In the genomic region with DNA sequence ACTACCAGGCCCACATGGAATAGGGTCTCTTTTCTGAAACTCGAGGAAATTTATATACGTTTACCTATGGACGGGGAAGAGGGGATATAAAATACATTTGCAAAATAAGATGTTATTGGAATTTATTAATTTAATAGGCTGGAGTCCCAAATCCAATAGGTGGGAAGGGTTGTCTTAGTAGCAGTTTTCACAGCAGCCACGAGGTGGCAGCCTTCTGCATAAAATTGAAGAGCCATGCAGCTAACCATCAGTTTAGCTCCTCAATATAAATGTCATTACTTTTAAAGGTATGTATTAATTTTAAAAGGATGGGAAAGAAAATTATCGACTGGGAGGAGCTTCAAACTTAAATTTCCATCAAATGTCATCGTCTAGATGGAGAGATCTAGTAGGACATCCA, we compare ENCODE assay signal across 9 mouse cellular contexts.
A peak's percentile ranks its signal among the peaks of the same experiment; 100 is the strongest.
DNase-seq lines count a peak whose midpoint lies in the region; ATAC-seq and TF ChIP-seq lines count a peak whose summit lies in the region.
"Had no signal": no experiment of that assay in that cellular context is flagged by ENCODE, and none has a peak within 500 bp of the region (broad histone marks: within the 10 kb centered on the region; RNA-seq: fewer than 3 reads in every experiment).

No protein-coding gene starts in this region.

- peak; percentile 65 for DNase-seq in kidney, adult 2 months
- DNase-seq in MN1 (ENCODE audit: low spot score) = peak; percentile 76
- DNase-seq in cerebellum, postnatal 36 days = peak; percentile 72 to 76
- DNase-seq in gastrocnemius, postnatal 36 days = peak; percentile 38 to 49
- peak; percentile 33 to 77 for DNase-seq in layer of hippocampus, adult 8-10 months (ENCODE audit: low spot score in 2 of 2)
- DNase-seq in spleen, adult 12 weeks (ENCODE audit: low spot score) = no peak

- TF ChIP-seq CTCF in kidney, adult 2 months (conservative IDR thresholded peaks at IDR 0.05; ENCODE audit: insufficient read depth, insufficient read length, low read depth, low read length) = peak; percentile 65

- no peak overlapping the region for H3K4me2 ChIP-seq in kidney, embryonic 16.5 days (replicated peaks; ENCODE audit: low read depth, low read length)
- H3K4me2 ChIP-seq: limb, embryonic 13.5 days had no signal

- H3K4me1 ChIP-seq in kidney, adult 2 months (ENCODE audit: control insufficient read depth, insufficient read depth, low read length) = no peaks in the 10 kb centered on the region
- no peaks in the 10 kb centered on the region for H3K4me1 ChIP-seq in kidney, embryonic 16.5 days (ENCODE audit: insufficient read depth, low read length)
- H3K4me1 ChIP-seq: limb, embryonic 13.5 days had no signal

- TF ChIP-seq POLR2A in kidney, adult 2 months (IDR thresholded peaks at IDR 0.05; ENCODE audit: low read depth, low read length) = no peak

- no peak overlapping the region for H3K4me3 ChIP-seq in kidney, adult 2 months (ENCODE audit: insufficient read depth, low read depth, low read length)
- H3K4me3 ChIP-seq in kidney, embryonic 16.5 days (ENCODE audit: low read length) = no peak overlapping the region
- H3K4me3 ChIP-seq: limb, embryonic 13.5 days had no signal

- intact Hi-C loops in gastrocnemius, postnatal 36 days (cut with DNase I) = loop anchor here (5.0 kb wide), 1 partner anchor 757 kb away; no protein-coding TSS in a partner anchor

- H3K27me3 ChIP-seq in kidney, adult 2 months (replicated peaks; ENCODE audit: control insufficient read depth, insufficient read depth, low read length) = no peaks in the 10 kb centered on the region
- H3K27me3 ChIP-seq in kidney, embryonic 16.5 days (ENCODE audit: insufficient read depth, low read length) = no peaks in the 10 kb centered on the region
- H3K27me3 ChIP-seq: limb, embryonic 13.5 days had no signal

- H3K27ac ChIP-seq in kidney, adult 2 months (ENCODE audit: insufficient read depth, low read depth, low read length) = no peak overlapping the region
- H3K27ac ChIP-seq in kidney, embryonic 16.5 days (ENCODE audit: low read length) = no peak overlapping the region
- H3K27ac ChIP-seq: limb, embryonic 13.5 days had no signal

- ATAC-seq in kidney, embryonic 16.5 days (ENCODE audit: low FRiP score, low TSS enrichment) = no peak
- peak; percentile 74 for ATAC-seq in megakaryocyte progenitor cell, adult 5-6 weeks (replicated peaks; ENCODE audit: poor library complexity)

- H3K36me3 ChIP-seq in kidney, adult 2 months (ENCODE audit: control insufficient read depth, insufficient read depth, low read length) = no peaks in the 10 kb centered on the region
- no peaks in the 10 kb centered on the region for H3K36me3 ChIP-seq in kidney, embryonic 16.5 days (ENCODE audit: insufficient read depth, low read length)
- H3K36me3 ChIP-seq: limb, embryonic 13.5 days had no signal

- 30% methylated on average over 6 of the region's 6 CpGs for WGBS in kidney, adult 2 months
- 42% methylated on average over 6 of the region's 6 CpGs for WGBS in kidney, embryonic 16.5 days

- H3K9ac ChIP-seq in kidney, embryonic 16.5 days (replicated peaks; ENCODE audit: low read length) = no peak overlapping the region
- H3K9ac ChIP-seq: limb, embryonic 13.5 days had no signal

- H3K9me3 ChIP-seq in kidney, embryonic 16.5 days (ENCODE audit: low read length) = no peaks in the 10 kb centered on the region
- H3K9me3 ChIP-seq: limb, embryonic 13.5 days had no signal
